In genomic region chr19:4593792-4594522, GRCm38 (mm10) we compare ENCODE assay signal across 20 mouse cellular contexts. TPM values are rescaled to one million over a fixed set of nuclear protein-coding genes. Genes with fewer than 3 reads are reported as not detected.
A peak's percentile ranks its signal among the peaks of the same experiment; 100 is the strongest.
DNase-seq lines count a peak whose midpoint lies in the region; ATAC-seq and TF ChIP-seq lines count a peak whose summit lies in the region.
"Had no signal": no experiment of that assay in that cellular context is flagged by ENCODE, and none has a peak within 500 bp of the region (broad histone marks: within the 10 kb centered on the region; RNA-seq: fewer than 3 reads in every experiment).

No protein-coding gene starts in this region.

- H3K36me3 ChIP-seq in midbrain, embryonic 10.5 days, result no peaks in the 10 kb centered on the region
- H3K36me3 ChIP-seq in midbrain, embryonic 15.5 days (replicated peaks), result no peaks in the 10 kb centered on the region
- H3K36me3 ChIP-seq in stomach, postnatal 0 days (ENCODE audit: control insufficient read depth, insufficient read depth, low read length), result no peaks in the 10 kb centered on the region
- H3K36me3 ChIP-seq: embryonic facial prominence, embryonic 15.5 days; forebrain, embryonic 12.5 days; limb, embryonic 12.5 days had no signal

- no peaks in the 10 kb centered on the region for H3K27me3 ChIP-seq in midbrain, embryonic 10.5 days (ENCODE audit: low read depth, poor library complexity, severe bottlenecking)
- H3K27me3 ChIP-seq in midbrain, embryonic 15.5 days (replicated peaks), result no peaks in the 10 kb centered on the region
- no peaks in the 10 kb centered on the region for H3K27me3 ChIP-seq in stomach, postnatal 0 days (ENCODE audit: control insufficient read depth, insufficient read depth, low read length)
- H3K27me3 ChIP-seq: embryonic facial prominence, embryonic 15.5 days; forebrain, embryonic 12.5 days; limb, embryonic 12.5 days had no signal

- no peaks in the 10 kb centered on the region for H3K9me3 ChIP-seq in midbrain, embryonic 10.5 days (replicated peaks)
- no peaks in the 10 kb centered on the region for H3K9me3 ChIP-seq in midbrain, embryonic 15.5 days
- H3K9me3 ChIP-seq in stomach, postnatal 0 days (ENCODE audit: control insufficient read depth, low read length), result no peaks in the 10 kb centered on the region
- H3K9me3 ChIP-seq: embryonic facial prominence, embryonic 15.5 days; forebrain, embryonic 12.5 days; limb, embryonic 12.5 days had no signal

- no peak for TF ChIP-seq EP300 in stomach, postnatal 0 days (optimal IDR thresholded peaks at IDR 0.05)

- H3K4me1 ChIP-seq in midbrain, embryonic 10.5 days, result peaks cover 6% of the 10 kb centered on the region
- H3K4me1 ChIP-seq in midbrain, embryonic 15.5 days, result no peaks in the 10 kb centered on the region
- no peaks in the 10 kb centered on the region for H3K4me1 ChIP-seq in stomach, postnatal 0 days (replicated peaks; ENCODE audit: control insufficient read depth, insufficient read depth)
- H3K4me1 ChIP-seq: embryonic facial prominence, embryonic 15.5 days; forebrain, embryonic 12.5 days; limb, embryonic 12.5 days had no signal

- H3K4me2 ChIP-seq in midbrain, embryonic 15.5 days, result no peak overlapping the region
- no peak overlapping the region for H3K4me2 ChIP-seq in stomach, postnatal 0 days (replicated peaks; ENCODE audit: low read depth)
- H3K4me2 ChIP-seq: embryonic facial prominence, embryonic 15.5 days; forebrain, embryonic 12.5 days; hindbrain, embryonic 14.5 days; limb, embryonic 12.5 days had no signal

- H3K27ac ChIP-seq in midbrain, embryonic 10.5 days (replicated peaks), result 0 out of 2 replicates have a peak overlapping the region, but pooled peaks have one; percentile 38
- no peak overlapping the region for H3K27ac ChIP-seq in midbrain, embryonic 15.5 days
- H3K27ac ChIP-seq in stomach, postnatal 0 days (replicated peaks), result no peak overlapping the region
- H3K27ac ChIP-seq: embryonic facial prominence, embryonic 15.5 days; forebrain, embryonic 12.5 days; hindbrain, embryonic 14.5 days; limb, embryonic 12.5 days had no signal

- ATAC-seq in midbrain, embryonic 15.5 days (replicated peaks), result no peak
- ATAC-seq in stomach, postnatal 0 days (ENCODE audit: low FRiP score, low TSS enrichment), result peak; percentile 54; the same call in 1 of the 2 replicates

- no peak overlapping the region for H3K9ac ChIP-seq in midbrain, embryonic 15.5 days
- no peak overlapping the region for H3K9ac ChIP-seq in stomach, postnatal 0 days (ENCODE audit: low read length)
- H3K9ac ChIP-seq: embryonic facial prominence, embryonic 15.5 days; forebrain, embryonic 12.5 days; hindbrain, embryonic 14.5 days; limb, embryonic 12.5 days had no signal

- WGBS in midbrain, embryonic 10.5 days, result 53% methylated on average over 7 of the region's 7 CpGs
- WGBS in midbrain, embryonic 15.5 days, result 50% methylated on average over 7 of the region's 7 CpGs
- 47% methylated on average over 7 of the region's 7 CpGs for WGBS in stomach, postnatal 0 days

- H3K4me3 ChIP-seq in midbrain, embryonic 10.5 days, result no peak overlapping the region
- H3K4me3 ChIP-seq in midbrain, embryonic 15.5 days, result no peak overlapping the region
- no peak overlapping the region for H3K4me3 ChIP-seq in stomach, postnatal 0 days (ENCODE audit: low read depth, low read length)
- H3K4me3 ChIP-seq: embryonic facial prominence, embryonic 15.5 days; forebrain, embryonic 12.5 days; limb, embryonic 12.5 days; myocyte had no signal

- DNase-seq in midbrain, embryonic 10.5 days (ENCODE audit: low spot score), result no peak
- DNase-seq in kidney, adult 8-10 months, result peak; percentile 86 to 88
- DNase-seq in kidney, postnatal 4 days, result peak; percentile 55 to 71
- no peak for DNase-seq in stomach, postnatal 0 days (ENCODE audit: low spot score)
- no peak for DNase-seq in gastrocnemius, adult 18-20 months (ENCODE audit: low spot score)
- no peak for DNase-seq in gastrocnemius, postnatal 10 days
- DNase-seq in urinary bladder, postnatal 10 days (ENCODE audit: low spot score), result no peak
- DNase-seq: adrenal gland, adult 8-10 months; cerebellum, adult 8-10 months; heart, adult 11 months; lung, postnatal 10 days; right cerebral cortex, adult 18-20 months; thymus, adult 18-20 months had no signal

- no peak for TF ChIP-seq CTCF in stomach, postnatal 0 days (IDR thresholded peaks at IDR 0.05; ENCODE audit: low read depth)

RNA-seq across cellular contexts. Expression of gene Lrfn4, which starts 21.5 kb away (rescaled TPM):
- polyA plus RNA-seq in midbrain, embryonic 10.5 days (2016; fragmentation: Nextera tagmentation; extraction: Ambion mirVana), result 5.6 and 6.5 TPM in 2 replicates
- 12.7 and 13.9 TPM in 2 replicates for polyA plus RNA-seq in midbrain, embryonic 15.5 days (2015; fragmentation: Nextera tagmentation; extraction: Ambion mirVana)
- polyA plus RNA-seq in stomach, postnatal 0 days (2015; fragmentation: Nextera tagmentation; extraction: Ambion mirVana), result 4.3 and 5.0 TPM in 2 replicates
- total RNA-seq in gastrocnemius, adult 18-20 months (2021), result 1 to 10 TPM in 1 of 2 experiments, under 1 TPM in 1; 0.94 to 1.2 TPM
- total RNA-seq in gastrocnemius, postnatal 10 days (2021), result 1 to 10 TPM; 5.1 to 7.1 TPM
- total RNA-seq: neutrophil, adult 5-6 weeks had no signal

RNA-seq across cellular contexts. Expression of gene Rce1, which starts 31.5 kb away (rescaled TPM):
- 80.7 and 87.0 TPM in 2 replicates for polyA plus RNA-seq in midbrain, embryonic 10.5 days (2016; fragmentation: Nextera tagmentation; extraction: Ambion mirVana)
- 53.7 and 54.1 TPM in 2 replicates for polyA plus RNA-seq in midbrain, embryonic 15.5 days (2015; fragmentation: Nextera tagmentation; extraction: Ambion mirVana)
- 46.4 and 49.4 TPM in 2 replicates for polyA plus RNA-seq in stomach, postnatal 0 days (2015; fragmentation: Nextera tagmentation; extraction: Ambion mirVana)
- 1 to 10 TPM; 4.3 to 4.5 TPM for total RNA-seq in gastrocnemius, adult 18-20 months (2021)
- 10 to 100 TPM in 1 of 2 experiments, 1 to 10 TPM in 1; 8.8 to 10.1 TPM for total RNA-seq in gastrocnemius, postnatal 10 days (2021)

Comparison
In these comparisons a context has a peak if more than half of its experiments do, and no peak if none do; other contexts are left out.
1. DNase-seq: peak in kidney, adult 8-10 months (2 of 2) and kidney, postnatal 4 days (2 of 2); none in midbrain, embryonic 10.5 days (single experiment), stomach, postnatal 0 days (single experiment), gastrocnemius, adult 18-20 months (single experiment), gastrocnemius, postnatal 10 days (single experiment) and urinary bladder, postnatal 10 days (single experiment).